Mouse (Mus musculus): ENCODE measurements at regions not wholly inside any gene's neighbourhood (a gene's known extent, or its start where the extent isn't known, plus 50 kb on each side); places are given as distances from the start of the nearest gene placed in this dataset.

DNA sequence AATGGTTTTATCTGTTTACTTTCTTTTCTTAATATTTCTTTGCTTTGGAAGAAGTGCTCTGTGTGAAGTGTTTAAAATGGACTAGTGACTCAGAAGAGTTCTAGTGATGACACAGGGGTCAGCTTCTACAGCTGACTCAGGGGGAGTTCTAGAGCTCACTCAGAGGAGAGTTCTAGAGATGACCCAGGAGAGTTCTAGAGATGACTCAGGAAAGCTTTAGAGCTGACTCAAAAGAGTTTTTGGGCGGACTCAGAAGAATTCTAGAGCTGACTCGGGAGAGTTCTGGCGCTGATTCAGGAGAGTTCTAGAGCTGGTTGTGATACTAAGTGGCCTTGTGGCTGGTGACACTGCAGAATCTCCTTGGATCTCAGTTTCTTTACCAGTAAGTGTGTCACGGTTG lies 593.8 kb downstream of the Bcl11a start:
- TF ChIP-seq CTCF (IDR thresholded peaks at IDR 0.05; ENCODE audit: borderline replicate concordance, extremely low read depth, insufficient read depth, insufficient read length), result no peak
- no peak for TF ChIP-seq POLR2A (IDR thresholded peaks at IDR 0.05; ENCODE audit: borderline replicate concordance, extremely low read depth, insufficient read depth, insufficient read length, poor library complexity, severe bottlenecking)

Measured in brain, embryonic 14.5 days (tissue).